Mouse (Mus musculus) adrenal gland, postnatal 4 days (tissue): Measurements from ENCODE around the gene Olfr108. TPM values are rescaled to one million over a fixed set of nuclear protein-coding genes. Genes with fewer than 3 reads are reported as not detected.

Source experiments
- DNase-seq, 2 experiments: peaks; one replicate each; pipeline ENCODE4 v3.0.0; 2021 to 2022; ENCODE audit warnings: low spot score in 2 of 2, mixed read lengths in 2 of 2
- long read RNA-seq, 2 experiments: library from polyadenylated mRNA; stranded (forward); transcript quantifications; one replicate each; pipeline ENCODE4 v2.0.0; 2021
- total RNA-seq, 2 experiments: library from RNA; stranded (reverse); gene quantifications; 2 replicates each; pipeline ENCODE4 v1.2.3; 2021

The Olfr108 gene
- not detected for total RNA-seq
- long read RNA-seq, experiment 1, result 0 reads
- long read RNA-seq, experiment 2, result 0 reads

GRCm38 (mm10) chr17:37445180-37445579 is at the start of gene Olfr108:
TSS of gene Olfr108 (plus strand) at chr17:37445480.
- DNase-seq, result no peak

- no peak for DNase-seq
These were observed 46.4 kb upstream of the Olfr108 start, which contains the start of gene Olfr107 for GRCm38 (mm10) chr17:37398926-37399325. TSS of gene Olfr107 (plus strand) at chr17:37399226.

GRCm38 (mm10) chr17:37413380-37413779 is 31.9 kb upstream of the Olfr108 start:
- DNase-seq, result no peak

- DNase-seq, result no peak
These were observed 13.3 kb downstream of the Olfr108 start, which contains the start of gene Olfr109 for GRCm38 (mm10) chr17:37458616-37459015. TSS of gene Olfr109 (plus strand) at chr17:37458916.

- no peak for DNase-seq
These were observed 38.2 kb downstream of the Olfr108 start, which contains the start of gene H2-M2 for GRCm38 (mm10) chr17:37483452-37483851. TSS of gene H2-M2 (minus strand) at chr17:37483552.

GRCm38 (mm10) chr17:37491930-37492518 is 46.7 kb downstream of the Olfr108 start, which contains the start of gene Olfr110:
TSS of gene Olfr110 (plus strand) at chr17:37492468.
- no peak for DNase-seq

Other genes with a start within 250 kb of the Olfr108 start
- gene Olfr94, start 244.5 kb upstream of the Olfr108 start, total RNA-seq, result not detected
- gene Olfr95, start 232.4 kb upstream of the Olfr108 start, total RNA-seq, result not detected
- not detected for gene Olfr96, start 225.3 kb upstream of the Olfr108 start, total RNA-seq
- not detected for gene Olfr97, start 208.2 kb upstream of the Olfr108 start, total RNA-seq
- not detected for gene Olfr98, start 181.7 kb upstream of the Olfr108 start, total RNA-seq
- 1 to 10 TPM; 4.3 to 5.6 TPM for gene H2-M3, start 175.3 kb upstream of the Olfr108 start, total RNA-seq
- not detected for gene Olfr99, start 162.0 kb upstream of the Olfr108 start, total RNA-seq
- gene Olfr101, start 141.2 kb upstream of the Olfr108 start, total RNA-seq, result not detected
- not detected for gene Olfr102, start 128.4 kb upstream of the Olfr108 start, total RNA-seq
- not detected for gene Olfr103, start 105.8 kb upstream of the Olfr108 start, total RNA-seq
- gene Olfr104-ps, start 85.9 kb upstream of the Olfr108 start, total RNA-seq, result not detected
- gene Olfr105-ps, start 66.4 kb upstream of the Olfr108 start, total RNA-seq, result not detected
- gene Olfr106-ps, start 55.1 kb upstream of the Olfr108 start, total RNA-seq, result not detected
- gene Olfr107, start 46.3 kb upstream of the Olfr108 start, total RNA-seq, result not detected
- gene Olfr109, start 13.4 kb downstream of the Olfr108 start, total RNA-seq, result not detected
- under 1 TPM in 1 of 2 experiments, not detected in 1; 0.20 TPM for gene H2-M2, start 38.1 kb downstream of the Olfr108 start, total RNA-seq
- gene Olfr110, start 47.0 kb downstream of the Olfr108 start, total RNA-seq, result not detected
- gene Olfr111, start 62.5 kb downstream of the Olfr108 start, total RNA-seq, result not detected
- gene Olfr112, start 124.0 kb downstream of the Olfr108 start, total RNA-seq, result not detected
- gene Olfr113, start 132.2 kb downstream of the Olfr108 start, total RNA-seq, result not detected
- not detected for gene Olfr114, start 147.3 kb downstream of the Olfr108 start, total RNA-seq
- not detected for gene Olfr115, start 181.6 kb downstream of the Olfr108 start, total RNA-seq
- gene Olfr116, start 181.7 kb downstream of the Olfr108 start, total RNA-seq, result not detected
- gene Olfr117, start 218.3 kb downstream of the Olfr108 start, total RNA-seq, result not detected
- not detected for gene Olfr118, start 221.5 kb downstream of the Olfr108 start, total RNA-seq